Mouse (Mus musculus): ENCODE measurements around the gene Ptgir. TPM values are rescaled to one million over a fixed set of nuclear protein-coding genes. Genes with fewer than 3 reads are reported as not detected.

Gene Ptgir
- total RNA-seq, 1 experiment from 2014 or later = 0.73 TPM

DNA sequence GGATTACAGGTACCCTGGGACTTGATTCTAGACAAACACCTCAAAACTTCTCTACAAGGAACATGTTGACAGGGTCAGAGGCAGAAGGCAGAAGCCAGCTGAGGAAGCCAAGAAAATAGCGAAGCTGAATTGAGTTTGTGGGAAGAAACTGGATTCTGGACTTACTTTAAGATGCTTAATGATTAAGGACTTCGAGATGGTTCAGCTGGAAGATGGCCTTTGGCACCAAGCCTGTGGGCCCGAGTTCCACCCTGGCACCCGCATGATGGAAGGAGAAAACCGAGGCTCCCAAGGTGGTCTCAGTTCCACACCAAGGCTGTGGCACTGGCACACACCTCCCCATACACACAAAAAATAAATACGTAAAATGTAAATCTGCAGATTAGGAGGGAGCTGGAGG lies 15.8 kb upstream of the Ptgir start:
- no peak for ATAC-seq (replicated peaks; ENCODE audit: low read depth, poor library complexity, severe bottlenecking)

- ATAC-seq (replicated peaks; ENCODE audit: low read depth, poor library complexity, severe bottlenecking) = no peak
These were observed 15.3 kb upstream of the Ptgir start for GRCm38 (mm10) chr7:16890944-16891343.

DNA sequence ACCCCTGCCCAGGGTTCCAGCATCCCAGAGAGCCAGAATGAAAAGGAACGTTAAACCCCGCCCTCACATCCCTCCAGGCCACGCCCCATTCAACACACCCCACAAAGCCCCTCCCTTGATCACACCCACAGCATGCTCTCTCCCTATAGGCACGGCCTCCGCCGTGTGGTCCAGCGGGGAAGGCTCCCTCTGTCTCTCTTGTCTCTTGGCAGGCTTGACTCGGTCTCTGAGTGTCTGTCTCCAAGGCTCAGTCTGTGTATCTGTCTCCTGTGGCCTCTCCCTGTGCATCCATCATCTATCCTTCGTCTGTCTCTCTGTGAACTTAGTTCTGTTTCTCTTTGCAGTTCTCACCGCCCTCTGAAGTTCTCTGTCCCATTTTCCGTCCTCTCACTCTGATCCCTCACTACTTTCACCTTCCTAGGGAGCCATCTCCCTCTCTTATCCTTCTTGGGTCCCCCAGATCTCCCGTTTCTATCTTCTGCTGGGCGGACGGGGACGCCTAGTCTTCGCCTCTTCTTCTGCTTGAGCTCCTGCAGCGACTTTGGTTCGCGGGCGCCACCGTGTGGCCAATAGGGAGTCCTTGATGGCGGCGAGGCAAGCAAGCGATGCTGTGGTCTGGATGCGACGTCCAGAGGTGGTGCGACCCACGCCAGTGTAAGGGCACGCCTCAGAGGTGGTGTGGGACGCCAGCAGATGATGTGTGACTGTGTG lies 14.5 kb upstream of the Ptgir start, which contains the start of gene Gng8:
Gene Gng8, plus strand, starts transcription at position 146 of the 711 bp plus-strand sequence.
- ATAC-seq (replicated peaks; ENCODE audit: low read depth, poor library complexity, severe bottlenecking) = peak; percentile 80

DNA sequence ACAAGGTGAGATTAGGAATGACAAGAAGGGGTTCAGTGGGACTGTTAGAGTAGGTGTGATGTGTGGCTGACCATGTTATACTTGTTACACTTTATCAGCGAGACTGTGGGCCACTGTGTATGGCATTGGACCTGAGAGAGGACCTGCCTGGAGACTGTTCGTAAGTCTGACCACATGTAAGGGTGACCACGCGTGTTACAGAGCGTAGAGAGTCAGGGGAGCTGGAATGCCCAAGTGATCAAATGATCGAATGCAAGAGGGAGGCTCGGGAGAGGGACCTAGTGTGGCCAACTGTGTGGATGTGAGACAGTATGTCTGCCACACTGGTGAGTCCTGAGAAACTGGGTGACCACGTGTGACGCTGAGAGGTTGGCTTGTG lies 13.9 kb upstream of the Ptgir start:
- no peak for ATAC-seq (replicated peaks; ENCODE audit: low read depth, poor library complexity, severe bottlenecking)

GRCm38 (mm10) chr7:16893612-16894011 lies 12.7 kb upstream of the Ptgir start:
- no peak for ATAC-seq (replicated peaks; ENCODE audit: low read depth, poor library complexity, severe bottlenecking)

DNA sequence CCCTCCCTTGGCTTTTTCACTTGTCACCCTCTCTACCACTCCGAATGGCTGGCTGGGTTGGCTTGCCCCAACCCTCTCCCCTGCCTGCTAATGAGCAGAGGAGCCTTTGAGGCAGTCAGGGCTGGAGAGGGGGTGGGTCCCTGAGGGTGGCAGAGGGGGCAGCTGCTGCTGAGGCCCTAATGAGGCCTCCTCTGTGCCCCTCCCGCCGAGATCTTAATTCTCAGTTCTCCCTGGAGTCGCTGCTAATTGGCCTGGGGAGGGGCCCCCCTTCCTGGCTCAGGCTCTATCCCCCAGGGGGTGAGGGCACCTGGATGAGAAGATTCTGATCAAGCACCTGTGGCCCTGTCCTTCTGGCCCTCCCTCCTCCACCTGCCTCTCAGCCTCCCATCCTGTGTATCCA lies 12.0 kb upstream of the Ptgir start:
- no peak for ATAC-seq (replicated peaks; ENCODE audit: low read depth, poor library complexity, severe bottlenecking)

DNA sequence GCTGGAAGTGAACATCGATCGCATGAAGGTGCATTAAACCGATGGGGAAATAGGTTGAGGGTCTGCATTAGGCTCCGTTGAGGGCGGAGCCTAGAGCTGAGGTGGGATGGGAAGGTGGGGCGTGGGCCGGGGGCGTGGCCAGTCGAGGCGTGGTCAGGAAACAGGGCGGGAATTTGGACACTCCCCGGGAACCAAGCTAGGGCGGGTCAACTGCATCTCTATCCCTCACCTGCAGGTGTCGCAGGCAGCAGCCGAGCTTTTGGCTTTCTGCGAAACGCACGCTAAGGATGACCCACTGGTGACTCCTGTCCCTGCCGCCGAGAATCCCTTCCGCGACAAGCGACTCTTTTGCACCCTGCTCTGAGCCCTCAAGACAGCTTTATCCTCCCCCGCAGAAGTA lies 11.3 kb upstream of the Ptgir start:
- ATAC-seq (replicated peaks; ENCODE audit: low read depth, poor library complexity, severe bottlenecking) = peak; percentile 70

DNA sequence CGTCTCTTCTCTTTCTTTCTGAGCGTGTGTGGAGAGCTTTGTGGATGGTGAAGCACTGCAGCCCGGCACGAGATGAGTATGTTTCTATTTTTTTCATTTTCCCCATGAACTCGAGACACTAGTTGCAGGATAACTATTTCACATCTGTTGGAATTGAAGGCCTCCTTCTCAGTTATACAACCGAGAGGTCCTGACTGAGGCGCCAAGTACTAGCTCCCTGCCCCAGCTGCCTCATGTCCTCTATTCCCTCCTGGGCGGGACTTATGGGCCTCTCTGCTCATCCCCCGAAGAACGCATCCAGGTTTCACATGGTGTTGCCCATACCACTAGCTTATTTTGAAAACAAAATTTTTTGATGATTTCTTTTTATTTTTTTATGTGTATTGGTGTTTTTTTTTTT lies 10.8 kb upstream of the Ptgir start:
- ATAC-seq (replicated peaks; ENCODE audit: low read depth, poor library complexity, severe bottlenecking) = no peak

- ATAC-seq (replicated peaks; ENCODE audit: low read depth, poor library complexity, severe bottlenecking) = no peak
These were observed 5.8 kb upstream of the Ptgir start for GRCm38 (mm10) chr7:16900526-16900925.

DNA sequence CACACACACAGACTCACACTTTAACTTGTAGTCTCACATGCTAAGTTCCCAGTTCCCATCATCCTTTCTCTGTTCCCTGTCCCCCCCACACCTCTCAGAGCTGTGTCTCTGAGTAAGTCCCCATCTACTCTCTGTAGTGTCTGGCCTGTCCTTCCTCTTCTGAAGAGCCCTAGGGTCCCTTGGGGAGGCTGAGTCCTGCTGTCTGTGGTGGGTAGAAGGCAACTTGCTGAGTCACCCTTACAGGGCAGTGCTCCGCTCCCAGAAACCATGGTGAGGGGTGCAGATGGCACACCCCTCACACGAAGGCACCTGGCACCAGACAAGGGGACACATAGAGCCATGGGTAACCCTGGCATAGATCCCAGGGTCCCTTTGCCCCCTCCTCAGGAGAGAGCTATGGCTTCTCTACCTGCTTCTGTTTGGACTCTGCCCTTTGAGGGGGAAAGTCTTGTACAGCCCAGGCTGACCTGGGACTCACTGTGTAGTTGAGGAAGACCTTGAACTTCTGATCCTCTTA lies 2.8 kb upstream of the Ptgir start:
- ATAC-seq (replicated peaks; ENCODE audit: low read depth, poor library complexity, severe bottlenecking) = peak; percentile 67

DNA sequence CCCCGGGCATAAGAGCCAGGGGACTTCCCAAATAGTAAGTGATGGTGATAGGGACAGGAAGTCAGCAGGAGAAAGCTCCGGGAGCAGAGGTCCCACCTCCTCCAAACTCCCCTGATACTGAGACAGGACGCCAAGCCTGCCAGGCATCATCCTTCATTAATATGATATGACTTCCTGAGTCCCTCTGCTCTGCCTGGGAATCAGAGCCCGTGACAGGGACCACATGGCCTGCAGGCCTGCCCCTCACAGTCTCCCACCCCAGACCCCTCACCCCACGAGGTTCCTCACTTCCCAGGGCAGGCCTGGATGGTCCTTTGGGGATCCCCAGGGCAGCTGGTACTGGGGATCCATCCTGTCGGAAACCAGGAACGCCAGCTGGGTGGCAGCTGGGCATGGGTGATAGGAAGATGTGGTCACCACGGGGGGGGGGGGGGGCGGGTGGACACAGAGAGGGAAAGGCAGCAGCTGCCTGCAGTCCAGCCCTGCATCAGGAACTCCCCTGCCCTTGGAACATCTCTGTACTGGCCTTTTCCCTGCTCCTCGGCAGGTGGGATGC lies 2.1 kb upstream of the Ptgir start:
- no peak; the same call in 1 of the 2 replicates for ATAC-seq (replicated peaks; ENCODE audit: low read depth, poor library complexity, severe bottlenecking)

GRCm38 (mm10) chr7:16905491-16906021 lies 734 bp upstream of the Ptgir start:
- ATAC-seq (replicated peaks; ENCODE audit: low read depth, poor library complexity, severe bottlenecking) = no peak; the same call in 1 of the 2 replicates

- ATAC-seq (replicated peaks; ENCODE audit: low read depth, poor library complexity, severe bottlenecking) = no peak
These were observed 734 bp downstream of the Ptgir start for GRCm38 (mm10) chr7:16906889-16907559.

GRCm38 (mm10) chr7:16907842-16908241 lies 1.6 kb downstream of the Ptgir start:
- no peak for ATAC-seq (replicated peaks; ENCODE audit: low read depth, poor library complexity, severe bottlenecking)

DNA sequence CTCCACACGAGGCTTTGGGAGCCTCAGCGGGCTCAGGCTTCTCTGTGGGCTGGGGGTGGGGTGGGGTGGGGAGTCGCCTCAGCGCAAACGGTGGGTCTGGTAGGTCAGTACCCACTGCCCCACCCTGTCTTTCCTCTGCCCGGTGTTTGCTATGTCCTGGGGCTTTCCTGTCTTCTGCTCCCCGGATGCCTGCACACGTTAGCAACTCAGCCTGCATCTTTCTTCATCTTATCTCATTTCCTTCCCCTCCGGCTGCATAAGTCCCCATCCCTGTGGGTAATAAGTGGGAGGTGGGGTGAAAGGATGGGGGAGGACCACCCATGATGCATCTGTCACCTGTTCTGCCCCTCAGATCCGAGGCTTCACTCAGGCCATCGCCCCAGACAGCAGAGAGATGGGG lies 2.1 kb downstream of the Ptgir start:
- 0 out of 2 replicates have a peak, but pooled peaks have one; percentile 9 for ATAC-seq (replicated peaks; ENCODE audit: low read depth, poor library complexity, severe bottlenecking)

GRCm38 (mm10) chr7:16908859-16909258 lies 2.6 kb downstream of the Ptgir start:
- no peak for ATAC-seq (replicated peaks; ENCODE audit: low read depth, poor library complexity, severe bottlenecking)

- ATAC-seq (replicated peaks; ENCODE audit: low read depth, poor library complexity, severe bottlenecking) = peak; percentile 64
These were observed 3.6 kb downstream of the Ptgir start for GRCm38 (mm10) chr7:16909909-16910308.

DNA sequence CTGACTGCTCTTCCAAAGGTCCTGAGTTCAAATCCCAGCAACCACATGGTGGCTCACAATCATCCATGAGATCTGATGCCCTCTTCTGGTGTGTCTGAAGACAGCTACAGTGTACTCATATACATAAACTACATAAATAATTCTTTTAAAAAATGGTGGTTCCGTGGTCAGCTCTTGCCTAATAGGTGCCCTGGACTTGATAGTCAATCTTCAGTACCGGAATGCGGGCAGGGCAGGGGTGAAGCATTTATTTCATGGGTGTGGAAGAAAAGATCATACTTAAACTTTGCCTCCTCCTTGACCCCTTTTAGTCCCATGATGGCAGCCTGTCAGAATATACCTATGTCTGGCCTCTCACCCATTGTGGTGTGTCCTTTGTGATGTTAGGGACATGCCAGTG lies 5.6 kb downstream of the Ptgir start:
- no peak for ATAC-seq (replicated peaks; ENCODE audit: low read depth, poor library complexity, severe bottlenecking)

DNA sequence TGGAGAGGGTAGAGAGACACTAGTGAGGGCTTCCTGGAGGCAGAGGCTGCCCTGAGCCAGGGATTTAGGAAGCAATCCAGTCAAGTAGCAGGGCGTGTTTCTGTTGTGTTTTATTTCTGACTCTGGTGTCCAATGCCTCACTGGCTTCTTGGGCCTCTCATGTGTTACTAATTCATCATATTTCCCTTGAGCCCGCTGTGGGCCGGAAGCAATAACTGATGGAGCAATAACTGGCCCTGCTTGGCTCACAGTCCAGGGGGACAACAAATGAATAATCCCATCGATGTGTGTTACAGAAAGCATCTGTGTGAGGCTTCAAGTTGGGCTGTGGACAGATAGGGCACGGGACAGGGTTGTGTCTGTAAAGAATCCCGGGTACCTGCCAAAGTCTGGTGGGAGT lies 6.1 kb downstream of the Ptgir start:
- ATAC-seq (replicated peaks; ENCODE audit: low read depth, poor library complexity, severe bottlenecking) = no peak

DNA sequence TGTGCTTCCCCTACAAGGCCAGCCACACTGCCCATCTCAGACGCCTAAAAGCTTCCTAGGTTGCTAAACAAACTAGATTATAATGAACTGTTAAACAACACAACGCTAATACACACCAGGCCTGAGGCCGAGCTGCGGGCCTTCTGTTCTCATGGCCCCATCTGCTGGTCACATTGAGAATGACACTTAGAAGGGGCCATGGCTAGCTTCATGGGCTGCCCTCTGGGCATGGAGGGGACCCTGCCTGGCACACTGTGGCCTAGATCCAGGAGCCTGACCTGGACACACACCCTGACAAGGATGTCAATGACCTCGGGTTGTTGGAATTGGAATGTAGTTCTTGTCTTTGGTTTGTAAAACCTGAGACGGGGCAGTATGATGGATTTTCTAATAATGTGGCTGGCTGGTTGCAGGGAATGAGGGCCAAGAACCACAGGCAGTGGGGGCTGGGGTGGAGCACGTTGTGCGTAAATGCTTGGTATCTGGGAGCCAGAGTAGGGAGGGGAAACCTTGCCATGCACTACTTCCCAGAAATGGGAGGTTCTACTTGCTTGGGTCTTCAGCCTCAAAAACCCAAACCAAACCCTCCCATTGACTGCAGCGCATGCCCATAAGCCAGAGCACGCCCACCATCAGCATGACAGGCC lies 7.6 kb downstream of the Ptgir start:
- peak; percentile 78 for ATAC-seq (replicated peaks; ENCODE audit: low read depth, poor library complexity, severe bottlenecking)

All from common myeloid progenitor, adult 5-6 weeks (primary cell).